Mouse (Mus musculus) urinary bladder, postnatal 4 days (tissue): ENCODE results near the gene St3gal4.

Source experiments
- DNase-seq, 2 experiments: peaks; one replicate each; pipeline ENCODE4 v3.0.0; 2021 to 2022; ENCODE audit warnings: low spot score in 2 of 2

The St3gal4 gene

DNA sequence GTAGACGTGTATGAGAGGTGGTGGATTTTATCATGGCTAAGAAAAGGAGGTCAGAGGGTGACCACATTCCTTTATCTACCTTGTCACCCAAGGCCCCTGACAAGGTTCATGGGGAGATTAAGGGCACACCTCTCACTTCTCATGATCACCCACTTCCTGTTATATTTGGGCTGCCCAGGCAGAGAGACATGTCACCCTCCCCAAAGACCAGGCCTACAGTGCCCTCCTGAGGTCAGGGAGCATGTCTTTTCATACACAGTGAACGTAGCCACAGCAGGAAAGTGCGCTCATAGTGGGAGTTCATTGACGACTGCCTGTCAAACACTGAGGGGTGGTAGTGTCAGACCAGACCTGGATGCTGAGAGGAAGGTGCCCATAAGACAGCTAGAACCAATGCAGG lies 102.3 kb downstream of the St3gal4 start:
- no peak for DNase-seq

DNA sequence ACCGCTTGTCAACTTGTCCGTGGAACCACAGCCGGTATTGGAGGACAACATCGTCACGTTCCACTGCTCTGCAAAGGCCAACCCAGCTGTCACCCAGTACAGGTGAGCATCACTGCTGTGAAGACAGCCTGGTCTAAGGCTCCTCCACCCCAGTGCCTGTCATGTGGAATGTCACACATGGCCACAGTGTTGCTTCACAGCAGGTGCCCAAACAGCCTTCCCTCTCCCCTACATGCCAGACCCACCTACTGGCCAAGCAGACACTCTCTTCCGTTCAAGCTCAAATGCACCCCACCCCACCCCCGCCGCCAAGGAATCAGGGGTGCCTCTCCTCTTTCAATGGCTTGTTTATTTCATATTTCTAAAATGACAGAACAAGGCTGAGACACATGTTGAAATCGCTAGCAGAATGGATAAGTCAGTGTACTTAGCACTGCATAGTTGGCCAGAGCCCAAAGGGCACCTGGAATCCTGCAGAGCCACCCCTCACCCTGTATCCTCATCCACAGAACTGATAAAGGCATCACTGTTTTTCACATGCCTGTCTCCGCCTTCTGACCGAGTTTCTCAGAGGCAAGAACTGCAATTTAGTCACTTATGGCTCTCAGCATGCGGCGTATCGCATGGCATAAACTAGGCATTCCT lies 111.2 kb downstream of the St3gal4 start:
- DNase-seq = no peak

- no peak for DNase-seq
Observed at GRCm38 (mm10) chr9:35004113-35004512, 115.0 kb downstream of the St3gal4 start.

- no peak for DNase-seq
Observed at GRCm38 (mm10) chr9:34997880-34998865, 120.9 kb downstream of the St3gal4 start.
